Mouse (Mus musculus) limb, embryonic 11.5 days (tissue): ENCODE data around the gene Hgd. TPM values are rescaled to one million over a fixed set of nuclear protein-coding genes. Genes with fewer than 3 reads are reported as not detected.
A peak's percentile ranks its signal among the peaks of the same experiment; 100 is the strongest.

ENCODE experiments used
- ATAC-seq: fragments of 200-750 bp; cut with Nextera tagmentation; 2 replicates; pipeline ENCODE4 v1.8.0; 2017; ENCODE audit warnings: low read depth; ENCODE audit not compliant: insufficient number of reproducible peaks, low FRiP score, low TSS enrichment
- DNase-seq: peaks from one replicate; pipeline ENCODE4 v3.0.0-alpha.2; 2015; ENCODE audit warnings: low spot score
- H3K27ac ChIP-seq: fragments of 300-500 bp; sonication (generic); replicated peaks from 2 replicates; pipeline ENCODE4 v1.5.1; 2014; ENCODE audit warnings: low read depth, mild to moderate bottlenecking, low read length
- H3K27me3 ChIP-seq: fragments of 300-500 bp; sonication (generic); 2 replicates; pipeline ENCODE4 v1.6.1; 2014; ENCODE audit warnings: mild to moderate bottlenecking, low read length, mixed read lengths; ENCODE audit not compliant: control insufficient read depth, insufficient read depth
- H3K36me3 ChIP-seq: fragments of 300-500 bp; sonication (generic); 2 replicates; pipeline ENCODE4 v1.6.1; 2014; ENCODE audit warnings: mild to moderate bottlenecking, low read length, moderate library complexity, mixed read lengths; ENCODE audit not compliant: control insufficient read depth, insufficient read depth
- H3K4me1 ChIP-seq: fragments of 300-500 bp; sonication (generic); 2 replicates; pipeline ENCODE4 v1.6.1; 2014; ENCODE audit warnings: low read length, mixed read lengths; ENCODE audit not compliant: control insufficient read depth, insufficient read depth
- H3K4me2 ChIP-seq: fragments of 300-500 bp; sonication (generic); 2 replicates; pipeline ENCODE4 v1.6.1; 2014; ENCODE audit warnings: low read depth, mild to moderate bottlenecking, moderate library complexity; ENCODE audit not compliant: severe bottlenecking
- H3K4me3 ChIP-seq: fragments of 300-500 bp; sonication (generic); 2 replicates; pipeline ENCODE4 v1.5.1; 2014; ENCODE audit warnings: low read depth, low read length
- H3K9ac ChIP-seq: fragments of 300-500 bp; sonication (generic); 2 replicates; pipeline ENCODE4 v1.6.1; 2014; ENCODE audit warnings: mild to moderate bottlenecking, low read length
- H3K9me3 ChIP-seq: fragments of 300-500 bp; sonication (generic); 2 replicates; pipeline ENCODE4 v1.6.1; 2016; ENCODE audit warnings: low read length; ENCODE audit not compliant: control insufficient read depth
- WGBS: fragments of 180-500 bp; shearing (Covaris S2); extraction: QIAGEN DNeasy Blood & Tissue Kit; methylation state at CpG from one replicate; pipeline ENCODE4 v1.1.7; 2014; 5-methylcytosine and 5-hydroxymethylcytosine counted together
- polyA plus RNA-seq: library from polyadenylated mRNA; unstranded; fragments of >200 nt; fragmentation: Nextera tagmentation; extraction: Ambion mirVana; gene quantifications from 2 replicates; pipeline ENCODE4 v1.2.1, GENCODE M21; 2014

Gene Hgd
- polyA plus RNA-seq, 1 experiment from 2014 or later, result not detected

GRCm38 (mm10) chr16:37583801-37584200 lies 3.8 kb downstream of the Hgd start:
- Histone ChIP-seq H3K27me3 (no peaks in the 10 kb centered on the region), H3K9me3 (no peaks in the 10 kb centered on the region), H3K4me1 (0 out of 2 replicates have a peak, but pooled peaks cover 4% of the 10 kb centered on the region), H3K27ac (no peak overlapping the region), H3K4me3 (no peak overlapping the region), H3K4me2 (peak overlapping the region; percentile 44), H3K9ac (no peak overlapping the region), H3K36me3 (no peaks in the 10 kb centered on the region)
- DNase-seq (no peak), ATAC-seq (no peak)
- 52% methylated on average over 6 of the region's 6 CpGs for WGBS

DNA sequence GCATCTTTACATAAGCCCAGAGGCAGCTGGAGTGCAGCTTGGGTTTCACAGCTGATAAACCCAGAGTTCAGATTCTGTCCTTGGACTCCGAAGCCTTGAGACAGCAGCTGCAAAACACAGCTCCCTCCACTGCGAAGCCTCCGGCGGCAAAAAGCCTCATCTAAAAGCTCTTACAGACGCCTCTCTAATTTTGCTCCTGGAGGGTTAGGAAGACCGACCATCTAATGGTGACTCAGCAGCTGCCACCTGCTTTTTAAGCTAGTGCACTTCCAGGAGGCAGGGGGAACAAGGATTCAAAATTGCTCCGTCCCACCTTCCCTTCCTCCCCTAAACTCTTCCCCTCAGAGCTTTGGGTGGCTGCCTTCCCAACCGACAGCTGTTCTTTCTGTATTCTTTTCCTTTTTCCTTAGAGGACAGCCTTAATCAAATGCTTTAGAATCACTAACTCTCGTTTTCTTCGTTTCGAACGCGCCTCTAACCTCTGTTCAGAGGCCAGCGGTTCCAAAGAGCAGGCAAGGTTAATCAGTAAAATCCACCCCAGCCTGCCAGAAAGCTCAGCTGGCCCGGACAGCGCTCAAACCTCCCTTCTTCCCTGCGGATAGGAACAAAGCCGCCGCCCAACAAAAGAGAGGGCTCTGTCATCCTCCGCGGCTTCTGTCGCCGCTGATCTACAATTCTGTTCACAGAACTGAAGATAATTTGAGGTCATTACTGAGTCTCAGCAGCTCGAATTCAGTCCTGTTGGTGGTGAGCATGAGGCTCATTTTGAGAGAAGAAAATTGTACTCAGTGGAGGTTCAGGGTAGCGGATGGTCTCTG lies 4.5 kb downstream of the Hgd start:
- no peak overlapping the region for H3K27ac ChIP-seq
- H3K4me2 ChIP-seq, result peak overlapping the region; percentile 44
- H3K9ac ChIP-seq, result peak overlapping the region; percentile 45; the same call in 1 of the 2 replicates
- no peaks in the 10 kb centered on the region for H3K27me3 ChIP-seq
- 0 out of 2 replicates have a peak, but pooled peaks cover 4% of the 10 kb centered on the region for H3K4me1 ChIP-seq
- WGBS, result 5% methylated on average over 25 of the region's 25 CpGs
- DNase-seq (peak; percentile 58), ATAC-seq (peak; percentile 57; the same call in 1 of the 2 replicates)
- no peaks in the 10 kb centered on the region for H3K36me3 ChIP-seq
- H3K4me3 ChIP-seq, result peak overlapping the region; percentile 15
- H3K9me3 ChIP-seq, result no peaks in the 10 kb centered on the region

DNA sequence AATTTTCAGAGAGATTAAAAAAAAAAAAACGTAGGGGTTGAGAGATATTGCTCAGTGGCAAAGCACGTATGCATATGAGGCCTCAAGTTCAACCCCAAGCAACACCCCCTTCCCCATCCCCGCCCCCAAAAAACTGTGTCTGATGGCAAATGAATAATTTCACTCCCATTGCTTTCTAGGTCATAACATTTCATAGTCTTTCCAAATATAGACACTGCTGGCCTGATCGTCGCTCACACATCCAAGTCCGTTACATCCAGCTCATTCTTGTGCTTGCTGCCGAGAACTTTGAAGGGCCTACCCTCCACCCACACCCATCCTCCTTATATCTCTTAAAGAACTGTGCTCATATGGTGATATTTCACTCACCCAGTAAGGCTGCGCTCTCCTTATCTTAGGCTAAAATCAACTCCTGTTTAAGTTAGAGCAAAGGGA lies 5.2 kb downstream of the Hgd start:
- Histone ChIP-seq H3K36me3 (no peaks in the 10 kb centered on the region), H3K27ac (no peak overlapping the region), H3K4me1 (0 out of 2 replicates have a peak, but pooled peaks cover 4% of the 10 kb centered on the region), H3K9ac (no peak overlapping the region), H3K27me3 (no peaks in the 10 kb centered on the region), H3K9me3 (no peaks in the 10 kb centered on the region), H3K4me3 (no peak overlapping the region), H3K4me2 (no peak overlapping the region)
- DNase-seq (no peak), ATAC-seq (0 out of 2 replicates have a peak, but pooled peaks have one; percentile 26)
- WGBS, result 76% methylated on average over 8 of the region's 8 CpGs

- H3K9me3 ChIP-seq, result no peaks in the 10 kb centered on the region
- no peaks in the 10 kb centered on the region for H3K36me3 ChIP-seq
- ATAC-seq (no peak), DNase-seq (no peak)
- no peaks in the 10 kb centered on the region for H3K4me1 ChIP-seq
- H3K27ac ChIP-seq, result no peak overlapping the region
- H3K4me3 ChIP-seq, result no peak overlapping the region
- no peaks in the 10 kb centered on the region for H3K27me3 ChIP-seq
- WGBS, result 88% methylated on average over 3 of the region's 3 CpGs
- no peak overlapping the region for H3K4me2 ChIP-seq
- H3K9ac ChIP-seq, result no peak overlapping the region
These were observed 11.0 kb downstream of the Hgd start for GRCm38 (mm10) chr16:37590921-37591320.

GRCm38 (mm10) chr16:37591551-37591950 lies 11.6 kb downstream of the Hgd start:
- no peak for ATAC-seq
- Histone ChIP-seq H3K4me3 (no peak overlapping the region), H3K27ac (no peak overlapping the region), H3K36me3 (no peaks in the 10 kb centered on the region), H3K9me3 (no peaks in the 10 kb centered on the region), H3K9ac (no peak overlapping the region), H3K4me2 (no peak overlapping the region), H3K27me3 (no peaks in the 10 kb centered on the region), H3K4me1 (no peaks in the 10 kb centered on the region)
- WGBS, result 90% methylated on average over 8 of the region's 8 CpGs
- no peak for DNase-seq

DNA sequence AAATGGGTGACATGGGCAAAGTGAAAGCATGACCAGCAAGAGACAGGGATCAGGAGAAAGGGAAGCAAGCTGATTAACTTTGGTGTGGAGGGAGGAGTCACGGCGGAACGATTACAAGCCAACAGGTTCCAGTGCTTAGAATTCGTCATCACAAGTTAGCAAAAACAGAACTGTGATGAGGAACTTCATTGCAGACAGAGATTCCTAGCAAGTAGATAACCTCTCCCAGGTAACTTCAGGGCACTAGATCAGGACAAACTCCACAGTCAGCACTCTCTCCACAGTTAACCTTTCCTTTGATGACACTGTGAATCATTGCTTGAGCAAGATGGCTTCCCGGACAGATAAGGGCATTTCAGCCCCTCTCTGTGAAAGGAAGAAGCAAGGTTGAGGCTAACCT lies 17.5 kb downstream of the Hgd start:
- Histone ChIP-seq H3K4me3 (no peak overlapping the region), H3K27me3 (no peaks in the 10 kb centered on the region), H3K4me2 (no peak overlapping the region), H3K4me1 (no peaks in the 10 kb centered on the region; the same call in 1 of the 2 replicates), H3K27ac (no peak overlapping the region), H3K9me3 (no peaks in the 10 kb centered on the region), H3K9ac (no peak overlapping the region), H3K36me3 (no peaks in the 10 kb centered on the region)
- 81% methylated on average over 5 of the region's 5 CpGs for WGBS
- DNase-seq, result no peak
- ATAC-seq, result no peak

GRCm38 (mm10) chr16:37598463-37598862 lies 18.5 kb downstream of the Hgd start:
- DNase-seq (no peak), ATAC-seq (no peak)
- WGBS, result 57% methylated on average over 7 of the region's 7 CpGs
- Histone ChIP-seq H3K36me3 (no peaks in the 10 kb centered on the region), H3K9ac (no peak overlapping the region), H3K27me3 (no peaks in the 10 kb centered on the region), H3K4me3 (no peak overlapping the region), H3K9me3 (no peaks in the 10 kb centered on the region), H3K4me2 (no peak overlapping the region), H3K27ac (no peak overlapping the region), H3K4me1 (no peaks in the 10 kb centered on the region; the same call in 1 of the 2 replicates)

DNA sequence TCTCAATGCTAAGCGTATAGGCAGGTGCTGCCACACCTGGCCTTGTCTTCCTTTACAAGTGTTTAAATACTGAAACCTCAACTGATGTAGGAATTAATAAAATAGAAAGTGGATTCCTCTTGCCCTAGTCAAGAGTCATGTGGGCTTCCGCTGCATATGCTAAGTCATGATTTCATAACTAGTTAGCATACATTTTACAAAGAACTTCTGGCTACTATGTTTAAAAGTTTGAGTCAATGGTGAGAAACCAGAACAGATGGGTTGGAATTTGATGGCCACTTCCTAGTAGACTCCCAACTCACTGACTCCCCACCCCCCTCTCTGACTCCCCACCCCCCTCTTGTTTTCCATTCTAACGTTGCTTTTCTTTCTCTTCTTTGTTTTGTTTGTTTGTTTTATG lies 19.4 kb downstream of the Hgd start:
- H3K27ac ChIP-seq, result no peak overlapping the region
- no peak overlapping the region for H3K4me2 ChIP-seq
- 78% methylated on average over 3 of the region's 3 CpGs for WGBS
- DNase-seq (no peak), ATAC-seq (no peak)
- H3K4me3 ChIP-seq, result no peak overlapping the region
- H3K9ac ChIP-seq, result no peak overlapping the region
- no peaks in the 10 kb centered on the region; the same call in 1 of the 2 replicates for H3K4me1 ChIP-seq
- no peaks in the 10 kb centered on the region for H3K36me3 ChIP-seq
- H3K9me3 ChIP-seq, result no peaks in the 10 kb centered on the region
- H3K27me3 ChIP-seq, result no peaks in the 10 kb centered on the region
